Mouse (Mus musculus): ENCODE data around the gene Krt4. TPM values are rescaled to one million over a fixed set of nuclear protein-coding genes. Genes with fewer than 3 reads are reported as not detected.

The Krt4 gene
- polyA plus RNA-seq, 2 experiments, result 0.06 TPM; not detected in 1

GRCm38 (mm10) chr15:101873231-101873630 lies 51.3 kb downstream of the Krt4 start:
- Histone ChIP-seq H3K9ac (replicated peaks) (no peak overlapping the region), H3K36me3 (replicated peaks; ENCODE audit: control insufficient read depth, insufficient read depth, low read depth) (no peaks in the 10 kb centered on the region), H3K4me3 (ENCODE audit: insufficient read depth in 1 of 2, low read depth in 2 of 2, low read length in 2 of 2) (no peak overlapping the region), H3K4me2 (ENCODE audit: low read depth) (no peak overlapping the region), H3K9me3 (ENCODE audit: control insufficient read depth, low read length) (no peaks in the 10 kb centered on the region), H3K27me3 (ENCODE audit: control insufficient read depth, insufficient read depth, low read length) (no peaks in the 10 kb centered on the region), H3K4me1 (replicated peaks; ENCODE audit: control insufficient read depth in 2 of 2, insufficient read depth in 2 of 2, low read length in 1 of 2) (no peaks in the 10 kb centered on the region), H3K27ac (no peak overlapping the region)
- TF ChIP-seq CTCF (IDR thresholded peaks at IDR 0.05; ENCODE audit: low read depth) (no peak), EP300 (IDR thresholded peaks at IDR 0.05; ENCODE audit: low read depth) (no peak)
- WGBS (ENCODE audit: insufficient replicate concordance), result 57% methylated on average over 4 of the region's 4 CpGs
- ATAC-seq (ENCODE audit: insufficient read depth), result no peak
- DNase-seq (ENCODE audit: low read depth in 3 of 3, low spot score in 3 of 3), result no peak

DNA sequence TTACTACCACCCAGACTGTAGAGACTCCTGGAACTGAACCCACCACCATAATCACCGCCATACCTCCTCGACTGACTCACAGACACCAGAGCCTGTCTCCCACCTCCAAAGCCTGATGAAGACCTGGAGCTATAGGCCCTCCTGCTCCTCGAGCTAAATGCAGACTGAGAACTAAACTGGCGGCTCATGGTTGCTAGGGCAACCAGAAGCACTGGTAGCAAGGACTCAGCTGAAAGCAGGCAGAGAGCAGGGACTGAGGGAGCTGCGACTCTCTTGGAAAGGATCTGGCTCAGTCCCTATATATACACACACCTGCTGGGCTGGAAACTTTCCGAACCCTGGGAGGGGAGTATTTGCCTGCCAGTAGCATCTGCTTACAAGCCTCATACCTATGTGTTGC lies 55.1 kb downstream of the Krt4 start, which contains the start of gene Krt77:
Gene Krt77 (minus strand): TSS at position 275 of the 400 bp plus-strand sequence.
- H3K4me2 ChIP-seq (ENCODE audit: low read depth), result no peak within 1 kb of the TSS
- H3K36me3 ChIP-seq (replicated peaks; ENCODE audit: control insufficient read depth, insufficient read depth, low read depth), result no peaks in the 10 kb centered on the region
- H3K4me1 ChIP-seq (replicated peaks; ENCODE audit: control insufficient read depth in 2 of 2, insufficient read depth in 2 of 2, low read length in 1 of 2), result no peaks in the 10 kb centered on the region
- H3K27ac ChIP-seq, result no peak within 1 kb of the TSS
- ATAC-seq (ENCODE audit: insufficient read depth), result no peak
- no peak for TF ChIP-seq EP300 (IDR thresholded peaks at IDR 0.05; ENCODE audit: low read depth)
- no peak for TF ChIP-seq CTCF (IDR thresholded peaks at IDR 0.05; ENCODE audit: low read depth)
- no peaks in the 10 kb centered on the region for H3K27me3 ChIP-seq (ENCODE audit: control insufficient read depth, insufficient read depth, low read length)
- H3K4me3 ChIP-seq (ENCODE audit: insufficient read depth in 1 of 2, low read depth in 2 of 2, low read length in 2 of 2), result no peak within 1 kb of the TSS
- 35% methylated on average over 6 of the region's 6 CpGs for WGBS (ENCODE audit: insufficient replicate concordance)
- H3K9ac ChIP-seq (replicated peaks), result no peak within 1 kb of the TSS
- DNase-seq (ENCODE audit: low read depth in 3 of 3, low spot score in 3 of 3), result no peak
- no peaks in the 10 kb centered on the region for H3K9me3 ChIP-seq (ENCODE audit: control insufficient read depth, low read length)

Small RNA genes within 50 kb of the gene (microRNA-seq; reads per million reads assigned to microRNA genes)
- gene Gm44356, result not detected

Other genes starting within 250 kb of the Krt4 start
- not detected in 2 replicates for gene Krt6b, start 244.4 kb downstream of the Krt4 start, polyA plus RNA-seq (2012; rRNA removed)
- gene Krt6b, start 244.4 kb downstream of the Krt4 start, polyA plus RNA-seq (2014; fragmentation: Nextera tagmentation; extraction: Ambion mirVana), result not detected in 2 replicates
- 0.01 TPM in 1 of 2 replicates, not detected in the other for gene Krt6a, start 230.4 kb downstream of the Krt4 start, polyA plus RNA-seq (2012; rRNA removed)
- not detected in 2 replicates for gene Krt6a, start 230.4 kb downstream of the Krt4 start, polyA plus RNA-seq (2014; fragmentation: Nextera tagmentation; extraction: Ambion mirVana)
- gene Krt5, start 211.8 kb downstream of the Krt4 start, polyA plus RNA-seq (2012; rRNA removed), result 0.36 and 0.45 TPM in 2 replicates
- gene Krt5, start 211.8 kb downstream of the Krt4 start, polyA plus RNA-seq (2014; fragmentation: Nextera tagmentation; extraction: Ambion mirVana), result not detected in 2 replicates
- not detected in 2 replicates for gene Krt71, start 181.6 kb downstream of the Krt4 start, polyA plus RNA-seq (2012; rRNA removed)
- gene Krt71, start 181.6 kb downstream of the Krt4 start, polyA plus RNA-seq (2014; fragmentation: Nextera tagmentation; extraction: Ambion mirVana), result not detected in 2 replicates
- not detected in 2 replicates for gene Krt72, start 138.3 kb downstream of the Krt4 start, polyA plus RNA-seq (2012; rRNA removed)
- gene Krt72, start 138.3 kb downstream of the Krt4 start, polyA plus RNA-seq (2014; fragmentation: Nextera tagmentation; extraction: Ambion mirVana), result not detected in 2 replicates
- not detected in 2 replicates for gene Krt73, start 122.4 kb downstream of the Krt4 start, polyA plus RNA-seq (2012; rRNA removed)
- not detected in 2 replicates for gene Krt73, start 122.4 kb downstream of the Krt4 start, polyA plus RNA-seq (2014; fragmentation: Nextera tagmentation; extraction: Ambion mirVana)
- not detected in 2 replicates for gene Krt2, start 106.6 kb downstream of the Krt4 start, polyA plus RNA-seq (2012; rRNA removed)
- gene Krt2, start 106.6 kb downstream of the Krt4 start, polyA plus RNA-seq (2014; fragmentation: Nextera tagmentation; extraction: Ambion mirVana), result not detected in 2 replicates
- 0.02 and 0.04 TPM in 2 replicates for gene Krt1, start 73.9 kb downstream of the Krt4 start, polyA plus RNA-seq (2012; rRNA removed)
- not detected in 2 replicates for gene Krt1, start 73.9 kb downstream of the Krt4 start, polyA plus RNA-seq (2014; fragmentation: Nextera tagmentation; extraction: Ambion mirVana)
- 0.01 TPM in 2 replicates for gene Krt77, start 55.0 kb downstream of the Krt4 start, polyA plus RNA-seq (2012; rRNA removed)
- gene Krt77, start 55.0 kb downstream of the Krt4 start, polyA plus RNA-seq (2014; fragmentation: Nextera tagmentation; extraction: Ambion mirVana), result not detected in 2 replicates
- not detected in 2 replicates for gene Krt76, start 31.8 kb downstream of the Krt4 start, polyA plus RNA-seq (2012; rRNA removed)
- gene Krt76, start 31.8 kb downstream of the Krt4 start, polyA plus RNA-seq (2014; fragmentation: Nextera tagmentation; extraction: Ambion mirVana), result not detected in 2 replicates
- gene Krt79, start 15.6 kb upstream of the Krt4 start, polyA plus RNA-seq (2012; rRNA removed), result not detected in 2 replicates
- not detected in 2 replicates for gene Krt79, start 15.6 kb upstream of the Krt4 start, polyA plus RNA-seq (2014; fragmentation: Nextera tagmentation; extraction: Ambion mirVana)
- not detected in 2 replicates for gene Krt78, start 29.6 kb upstream of the Krt4 start, polyA plus RNA-seq (2012; rRNA removed)
- gene Krt78, start 29.6 kb upstream of the Krt4 start, polyA plus RNA-seq (2014; fragmentation: Nextera tagmentation; extraction: Ambion mirVana), result not detected in 2 replicates
- 37.8 and 40.5 TPM in 2 replicates for gene Krt8, start 79.7 kb upstream of the Krt4 start, polyA plus RNA-seq (2012; rRNA removed)
- gene Krt8, start 79.7 kb upstream of the Krt4 start, polyA plus RNA-seq (2014; fragmentation: Nextera tagmentation; extraction: Ambion mirVana), result 98.1 and 102 TPM in 2 replicates
- 25.8 and 31.5 TPM in 2 replicates for gene Krt18, start 103.4 kb upstream of the Krt4 start, polyA plus RNA-seq (2012; rRNA removed)
- 86.9 and 87.6 TPM in 2 replicates for gene Krt18, start 103.4 kb upstream of the Krt4 start, polyA plus RNA-seq (2014; fragmentation: Nextera tagmentation; extraction: Ambion mirVana)
- gene Eif4b, start 149.0 kb upstream of the Krt4 start, polyA plus RNA-seq (2012; rRNA removed), result 42.8 and 66.4 TPM in 2 replicates
- gene Eif4b, start 149.0 kb upstream of the Krt4 start, polyA plus RNA-seq (2014; fragmentation: Nextera tagmentation; extraction: Ambion mirVana), result 47.8 and 57.5 TPM in 2 replicates
- gene Tns2, start 175.7 kb upstream of the Krt4 start, polyA plus RNA-seq (2012; rRNA removed), result 4.9 and 5.2 TPM in 2 replicates
- 3.7 and 4.3 TPM in 2 replicates for gene Tns2, start 175.7 kb upstream of the Krt4 start, polyA plus RNA-seq (2014; fragmentation: Nextera tagmentation; extraction: Ambion mirVana)
- 11.9 and 12.5 TPM in 2 replicates for gene Spryd3, start 211.5 kb upstream of the Krt4 start, polyA plus RNA-seq (2012; rRNA removed)
- gene Spryd3, start 211.5 kb upstream of the Krt4 start, polyA plus RNA-seq (2014; fragmentation: Nextera tagmentation; extraction: Ambion mirVana), result 8.8 and 9.1 TPM in 2 replicates
- gene Igfbp6, start 219.6 kb upstream of the Krt4 start, polyA plus RNA-seq (2012; rRNA removed), result 0.66 and 0.90 TPM in 2 replicates
- 0.95 and 1.6 TPM in 2 replicates for gene Igfbp6, start 219.6 kb upstream of the Krt4 start, polyA plus RNA-seq (2014; fragmentation: Nextera tagmentation; extraction: Ambion mirVana)
- 34.4 and 36.4 TPM in 2 replicates for gene Soat2, start 225.8 kb upstream of the Krt4 start, polyA plus RNA-seq (2012; rRNA removed)
- 21.9 and 25.5 TPM in 2 replicates for gene Soat2, start 225.8 kb upstream of the Krt4 start, polyA plus RNA-seq (2014; fragmentation: Nextera tagmentation; extraction: Ambion mirVana)